Mouse (Mus musculus) heart, embryonic 10.5 days (tissue): ENCODE results near the gene Calml3. TPM values are rescaled to one million over a fixed set of nuclear protein-coding genes. Genes with fewer than 3 reads are reported as not detected.

Experiments used
- DNase-seq: peaks from one replicate; pipeline ENCODE4 v3.0.0-alpha.2; 2017; ENCODE audit warnings: low spot score
- H3K27ac ChIP-seq: fragments of 300-500 bp; sonication (generic); 2 replicates; pipeline ENCODE4 v1.5.1; 2016; ENCODE audit warnings: mild to moderate bottlenecking
- H3K27me3 ChIP-seq: fragments of 300-500 bp; sonication (generic); 2 replicates; pipeline ENCODE4 v1.6.1; 2016; ENCODE audit warnings: mild to moderate bottlenecking; ENCODE audit not compliant: poor library complexity, insufficient read depth, severe bottlenecking
- H3K36me3 ChIP-seq: fragments of 300-500 bp; sonication (generic); 2 replicates; pipeline ENCODE4 v1.6.1; 2016; ENCODE audit warnings: mild to moderate bottlenecking, moderate library complexity
- H3K4me1 ChIP-seq: fragments of 300-500 bp; sonication (generic); 2 replicates; pipeline ENCODE4 v1.6.1; 2016; ENCODE audit warnings: mild to moderate bottlenecking
- H3K4me3 ChIP-seq: fragments of 300-500 bp; sonication (generic); 2 replicates; pipeline ENCODE4 v1.5.1; 2016; ENCODE audit warnings: mild to moderate bottlenecking, moderate library complexity
- H3K9me3 ChIP-seq: fragments of 300-500 bp; sonication (generic); 2 replicates; pipeline ENCODE4 v1.6.1; 2016; ENCODE audit warnings: mild to moderate bottlenecking, moderate library complexity
- WGBS: fragments of 180-500 bp; shearing (Covaris S2); methylation state at CpG from one replicate; pipeline ENCODE4 v1.1.7; 2016; 5-methylcytosine and 5-hydroxymethylcytosine counted together
- polyA plus RNA-seq: library from polyadenylated mRNA; unstranded; fragments of >200 nt; fragmentation: Nextera tagmentation; extraction: Ambion mirVana; gene quantifications from 2 replicates; pipeline ENCODE4 v1.2.1, GENCODE M21; 2016

Gene Calml3
- polyA plus RNA-seq, 1 experiment from 2014 or later, result not detected

DNA sequence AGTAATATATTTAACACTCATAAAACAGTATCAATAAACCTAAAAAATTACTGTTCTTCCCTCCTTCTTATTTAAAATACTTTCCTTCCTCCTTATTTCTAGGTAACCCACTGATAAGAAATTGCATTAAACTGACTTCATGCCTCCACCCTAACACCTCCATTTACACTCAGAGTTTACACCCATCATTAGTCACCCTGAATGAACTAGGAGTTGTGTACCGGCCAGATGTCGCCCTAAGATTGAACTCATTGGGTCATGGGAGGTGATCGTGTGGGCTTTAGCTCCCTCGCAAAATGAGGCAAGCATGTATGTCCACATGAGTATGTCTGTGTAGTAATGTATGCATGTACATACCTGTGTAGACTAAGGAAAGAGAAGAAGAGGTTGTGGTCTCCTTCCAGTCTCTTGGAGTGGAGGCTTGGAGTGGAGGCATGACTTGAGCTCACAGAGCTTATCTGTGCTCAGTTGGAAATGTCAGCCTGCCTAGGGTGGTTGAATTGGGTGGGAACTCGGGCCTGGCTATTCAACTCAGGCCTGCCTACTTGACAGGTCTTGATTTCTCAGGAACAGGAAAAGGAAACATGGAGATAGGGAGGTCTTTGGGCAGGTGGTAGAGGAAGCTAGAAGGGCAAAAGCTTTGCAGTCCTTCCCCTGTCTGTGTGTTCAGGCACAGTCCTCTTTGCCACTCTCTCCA lies 26.8 kb downstream of the Calml3 start:
- DNase-seq, result no peak
- Histone ChIP-seq H3K36me3 (no peaks in the 10 kb centered on the region), H3K27me3 (no peaks in the 10 kb centered on the region), H3K9me3 (no peaks in the 10 kb centered on the region), H3K4me3 (no peak overlapping the region), H3K27ac (no peak overlapping the region), H3K4me1 (no peaks in the 10 kb centered on the region)
- WGBS, result 76% methylated on average over 5 of the region's 5 CpGs

DNA sequence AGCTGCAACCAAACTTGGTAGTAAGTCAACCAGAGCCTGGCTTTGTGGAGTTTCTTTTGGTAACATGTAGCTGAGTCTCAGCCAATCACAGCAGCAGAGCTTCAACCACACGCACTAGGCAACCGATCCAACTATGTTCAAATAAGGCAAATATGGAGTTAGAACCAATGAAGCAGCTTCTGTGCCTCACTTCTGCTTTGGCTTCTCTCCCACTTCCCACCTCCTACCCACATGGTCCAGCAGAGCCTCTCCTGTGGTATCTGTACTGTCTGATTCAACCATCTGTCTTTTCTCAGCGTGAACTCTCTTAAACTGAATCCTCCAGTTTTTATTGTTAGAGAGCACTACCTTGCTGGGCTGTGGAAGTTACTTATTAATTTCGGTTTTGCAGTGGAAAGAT lies 27.7 kb downstream of the Calml3 start:
- WGBS, result 85% methylated on average over 4 of the region's 4 CpGs

DNA sequence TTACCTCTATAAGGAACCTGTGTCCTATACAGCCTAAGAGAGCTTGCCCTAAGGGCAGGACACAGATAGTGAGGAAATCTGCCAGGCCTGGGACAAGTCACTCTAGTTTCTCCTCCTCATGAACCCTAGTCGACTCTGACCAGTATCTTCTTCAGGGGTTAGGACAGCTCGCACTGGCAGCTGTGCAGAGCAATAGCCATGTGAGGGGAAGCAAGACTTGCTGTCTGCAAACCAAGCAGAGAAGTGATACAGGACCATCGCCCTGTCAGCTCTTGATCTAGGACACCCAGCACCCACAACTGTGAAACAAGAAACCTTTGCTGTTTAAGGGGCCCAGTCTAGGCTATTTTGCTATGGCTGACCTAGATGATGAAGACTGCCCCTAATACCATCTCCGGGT lies 29.1 kb downstream of the Calml3 start:
- Histone ChIP-seq H3K9me3 (no peaks in the 10 kb centered on the region), H3K27ac (no peak overlapping the region), H3K36me3 (no peaks in the 10 kb centered on the region), H3K4me1 (no peaks in the 10 kb centered on the region), H3K27me3 (no peaks in the 10 kb centered on the region), H3K4me3 (no peak overlapping the region)
- WGBS, result 70% methylated on average over 4 of the region's 4 CpGs
- DNase-seq, result no peak

More for the DNA sequence above, 27.7 kb downstream of the Calml3 start:
- H3K4me3 ChIP-seq, result no peak overlapping the region
- DNase-seq, result no peak
- no peaks in the 10 kb centered on the region for H3K27me3 ChIP-seq
- no peaks in the 10 kb centered on the region for H3K36me3 ChIP-seq
- H3K4me1 ChIP-seq, result no peaks in the 10 kb centered on the region
- no peak overlapping the region for H3K27ac ChIP-seq
- no peaks in the 10 kb centered on the region for H3K9me3 ChIP-seq

DNA sequence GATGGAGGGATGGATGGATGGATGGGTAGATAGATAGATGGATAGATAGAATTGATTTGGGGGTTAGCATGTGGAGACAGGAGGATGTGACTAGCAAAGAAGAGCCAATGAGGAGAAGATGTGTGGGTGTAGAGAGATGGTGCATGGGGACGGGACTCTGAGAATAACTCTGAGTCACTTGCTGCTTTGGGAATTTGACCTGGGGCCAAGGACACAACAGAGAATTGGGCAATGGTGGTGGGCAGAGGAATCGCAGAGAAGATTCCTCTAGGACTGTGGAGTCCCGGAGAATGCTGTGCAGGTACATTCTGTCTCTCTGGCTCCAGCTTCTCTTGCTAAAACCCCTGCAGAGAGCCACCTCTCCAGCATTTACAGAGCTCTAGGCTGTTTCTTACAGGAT lies 29.8 kb downstream of the Calml3 start:
- no peaks in the 10 kb centered on the region for H3K4me1 ChIP-seq
- H3K36me3 ChIP-seq, result no peaks in the 10 kb centered on the region
- DNase-seq, result no peak
- no peaks in the 10 kb centered on the region for H3K27me3 ChIP-seq
- no peak overlapping the region for H3K27ac ChIP-seq
- no peaks in the 10 kb centered on the region for H3K9me3 ChIP-seq
- no peak overlapping the region for H3K4me3 ChIP-seq
- 63% methylated on average over 3 of the region's 3 CpGs for WGBS

DNA sequence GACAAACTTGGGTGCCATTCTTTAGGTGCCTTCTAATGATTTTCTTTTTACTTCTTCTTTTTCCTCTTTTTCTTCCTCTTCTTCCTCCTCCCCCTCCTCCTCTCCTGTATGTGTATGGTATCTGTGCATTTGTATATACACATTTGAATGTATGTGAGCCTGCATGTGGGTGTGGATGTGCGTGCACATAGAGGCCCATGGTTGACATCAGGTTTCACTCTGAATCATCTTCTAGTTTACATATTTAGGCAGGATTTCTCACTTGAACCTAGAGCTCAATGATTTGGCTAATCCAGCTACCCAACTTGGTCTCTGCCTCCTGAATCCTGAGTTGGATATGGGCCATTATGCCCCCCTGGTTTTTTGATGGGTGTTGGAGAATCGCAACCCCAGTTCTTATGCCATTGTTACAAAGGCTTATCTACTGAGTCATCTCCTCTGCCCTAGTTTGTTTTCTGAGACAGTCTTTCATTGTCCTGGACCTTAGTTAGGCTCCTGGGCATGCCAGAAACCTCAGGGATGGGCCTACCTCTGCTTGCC lies 30.9 kb downstream of the Calml3 start:
- WGBS, result 84% methylated on average over 2 of the region's 2 CpGs

DNA sequence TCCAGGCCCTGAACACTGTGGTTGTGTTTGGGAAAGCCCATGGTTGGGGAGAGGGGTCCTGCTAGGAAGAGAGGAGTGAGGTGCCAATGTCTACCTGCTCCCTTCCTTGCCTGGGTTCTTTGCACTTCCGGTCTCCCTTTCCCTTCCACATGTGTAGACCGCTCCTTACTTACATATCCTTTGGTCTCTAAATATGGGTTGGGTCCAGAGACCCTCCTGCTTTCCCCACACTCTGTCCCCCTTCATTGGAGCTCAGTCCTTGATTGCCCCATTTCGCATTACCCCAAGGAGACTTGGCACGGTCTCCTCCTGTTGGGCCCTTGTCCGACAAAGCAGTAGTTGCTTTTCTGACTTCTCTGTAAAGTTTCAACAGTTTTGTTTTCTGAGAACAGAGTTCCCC lies 32.9 kb downstream of the Calml3 start:
- no peaks in the 10 kb centered on the region for H3K27me3 ChIP-seq
- 88% methylated on average over 5 of the region's 5 CpGs for WGBS
- no peak overlapping the region for H3K4me3 ChIP-seq

More for the DNA sequence above, 30.9 kb downstream of the Calml3 start:
- Histone ChIP-seq H3K4me3 (no peak overlapping the region), H3K27me3 (no peaks in the 10 kb centered on the region), H3K9me3 (no peaks in the 10 kb centered on the region), H3K36me3 (no peaks in the 10 kb centered on the region), H3K27ac (no peak overlapping the region), H3K4me1 (no peaks in the 10 kb centered on the region)
- DNase-seq, result no peak

DNA sequence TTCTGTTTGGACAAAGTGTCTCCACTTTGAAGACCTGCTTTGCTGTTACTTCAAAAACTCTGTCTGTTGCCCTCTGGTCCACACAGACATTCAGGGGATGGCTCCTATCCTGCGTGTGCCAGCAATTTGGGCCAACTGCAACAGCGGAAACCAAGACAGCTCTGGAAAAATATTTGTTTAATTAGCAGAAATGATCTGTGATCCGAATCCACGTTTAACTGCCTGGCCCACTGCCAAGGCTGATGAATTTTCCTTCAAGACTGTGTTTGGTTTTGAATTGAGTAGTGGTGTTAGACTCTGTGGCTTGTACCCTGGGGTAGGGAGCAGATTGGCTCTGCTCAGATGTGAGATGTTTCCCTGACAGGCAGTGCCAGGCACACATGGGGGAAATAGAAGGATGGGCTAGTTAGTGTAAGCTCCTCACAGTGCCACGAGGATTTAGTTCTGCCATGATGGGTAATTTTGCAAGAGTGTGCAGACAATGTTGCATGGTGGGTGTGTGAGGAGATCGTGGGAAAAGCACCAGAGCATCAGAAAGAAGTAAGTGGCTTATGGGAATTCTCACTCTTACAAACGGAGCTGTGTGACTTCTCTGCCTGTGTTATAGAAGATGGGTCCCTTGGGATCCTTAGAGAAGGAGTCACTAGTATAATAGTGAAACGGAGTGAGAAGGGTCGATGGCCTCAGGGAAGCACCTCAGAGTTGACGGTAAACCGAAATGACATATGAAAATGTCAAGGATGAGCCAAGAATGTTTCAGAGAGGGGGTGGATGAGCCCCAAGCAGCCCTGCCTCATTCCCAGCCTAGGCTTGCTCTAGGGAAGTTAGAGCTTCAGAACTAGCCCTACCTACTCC lies 33.7 kb downstream of the Calml3 start:
- H3K4me1 ChIP-seq, result no peaks in the 10 kb centered on the region
- no peaks in the 10 kb centered on the region for H3K27me3 ChIP-seq
- DNase-seq, result no peak
- H3K36me3 ChIP-seq, result no peaks in the 10 kb centered on the region
- H3K27ac ChIP-seq, result no peak overlapping the region
- WGBS, result 72% methylated on average over 11 of the region's 11 CpGs
- no peaks in the 10 kb centered on the region for H3K9me3 ChIP-seq
- no peak overlapping the region for H3K4me3 ChIP-seq

More for the DNA sequence above, 32.9 kb downstream of the Calml3 start:
- Histone ChIP-seq H3K27ac (no peak overlapping the region), H3K4me1 (no peaks in the 10 kb centered on the region), H3K9me3 (no peaks in the 10 kb centered on the region), H3K36me3 (no peaks in the 10 kb centered on the region)
- no peak for DNase-seq

DNA sequence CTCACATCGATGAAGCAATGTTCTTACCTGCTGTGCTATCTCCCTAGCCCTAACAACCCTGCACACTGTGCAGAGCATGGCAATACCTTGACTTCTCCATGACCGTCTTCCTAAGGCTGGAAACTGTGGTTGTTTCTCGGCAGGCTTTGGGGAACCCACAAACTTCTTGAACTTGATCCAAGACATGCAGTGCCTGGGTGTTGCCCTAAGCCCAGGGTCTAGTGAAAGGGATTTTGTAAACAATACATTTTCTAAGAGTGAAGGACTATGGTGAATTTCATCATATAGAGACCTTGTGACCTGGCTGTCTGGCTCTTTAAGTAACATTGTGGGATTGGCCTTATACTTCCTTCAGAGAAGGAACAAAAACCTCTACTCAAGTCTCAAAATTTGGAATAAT lies 34.6 kb downstream of the Calml3 start:
- Histone ChIP-seq H3K27me3 (no peaks in the 10 kb centered on the region), H3K36me3 (no peaks in the 10 kb centered on the region), H3K4me3 (no peak overlapping the region), H3K27ac (no peak overlapping the region), H3K9me3 (no peaks in the 10 kb centered on the region), H3K4me1 (no peaks in the 10 kb centered on the region)
- no peak for DNase-seq
- 85% methylated on average over 3 of the region's 3 CpGs for WGBS

DNA sequence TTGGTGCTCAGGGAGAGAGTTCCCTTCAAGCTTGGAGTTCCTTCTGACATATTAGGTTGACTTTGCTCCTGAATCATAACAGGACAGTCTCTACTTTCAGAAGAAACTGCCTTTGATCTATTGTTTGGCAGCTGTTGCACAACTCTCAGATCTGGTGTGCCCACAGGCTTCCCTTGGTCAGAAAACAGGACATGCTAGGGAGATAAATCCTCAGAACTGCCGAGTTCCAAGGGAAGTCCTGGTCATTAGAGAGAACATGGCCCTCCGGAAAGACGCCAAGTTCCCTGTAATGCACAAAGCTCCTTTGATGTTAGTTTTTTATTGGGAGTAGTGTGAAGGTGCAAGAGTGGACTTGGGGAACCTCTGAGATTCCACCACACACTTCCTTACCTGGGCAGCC lies 35.5 kb downstream of the Calml3 start:
- H3K4me3 ChIP-seq, result no peak overlapping the region
- no peaks in the 10 kb centered on the region for H3K27me3 ChIP-seq
- H3K9me3 ChIP-seq, result no peaks in the 10 kb centered on the region
- no peak for DNase-seq
- WGBS, result 52% methylated on average over 3 of the region's 3 CpGs
- no peak overlapping the region for H3K27ac ChIP-seq
- no peaks in the 10 kb centered on the region for H3K36me3 ChIP-seq
- H3K4me1 ChIP-seq, result no peaks in the 10 kb centered on the region

DNA sequence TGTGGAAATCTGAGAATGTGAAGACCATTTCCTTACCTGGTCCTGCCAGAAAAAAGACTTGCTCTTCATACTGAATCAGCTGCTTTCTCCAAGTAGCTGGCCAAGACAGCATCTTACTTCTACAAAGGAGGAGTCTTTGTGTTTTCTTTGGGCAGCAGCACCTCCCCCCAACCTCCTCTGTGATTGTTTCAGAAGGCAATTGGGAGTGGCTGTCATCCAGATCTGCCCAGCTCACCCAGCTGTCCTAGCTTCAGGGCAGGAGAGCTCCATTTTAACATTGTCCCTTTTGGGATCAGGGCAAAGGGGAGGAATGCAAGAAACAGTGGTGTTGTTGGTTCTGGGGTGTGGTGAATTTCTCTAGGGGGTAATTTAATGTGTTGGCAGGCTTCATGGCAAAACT lies 37.0 kb downstream of the Calml3 start:
- Histone ChIP-seq H3K27ac (no peak overlapping the region), H3K36me3 (no peaks in the 10 kb centered on the region), H3K27me3 (no peaks in the 10 kb centered on the region), H3K4me1 (no peaks in the 10 kb centered on the region), H3K9me3 (no peaks in the 10 kb centered on the region), H3K4me3 (no peak overlapping the region)
- DNase-seq, result no peak

DNA sequence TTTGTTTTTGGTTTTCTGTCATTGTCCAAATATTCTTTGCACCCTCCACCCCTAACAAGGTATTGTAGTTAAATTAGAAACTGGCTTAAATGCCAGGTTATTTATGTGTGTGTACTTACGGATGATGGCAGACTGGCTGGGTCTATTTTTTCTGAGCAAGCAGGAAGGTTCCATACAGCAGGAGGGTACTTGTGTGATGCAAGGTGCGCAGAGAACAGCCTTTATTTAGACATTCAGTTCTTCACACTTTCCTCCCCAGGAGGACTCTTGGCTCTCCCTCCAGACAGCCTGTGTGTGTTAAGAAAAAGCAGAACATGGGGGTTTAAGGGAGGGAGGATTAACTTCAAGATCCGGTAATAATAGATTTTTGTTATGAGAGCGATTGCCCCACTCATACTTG lies 38.3 kb downstream of the Calml3 start:
- H3K36me3 ChIP-seq, result no peaks in the 10 kb centered on the region
- no peak overlapping the region for H3K27ac ChIP-seq
- H3K9me3 ChIP-seq, result no peaks in the 10 kb centered on the region
- no peak for DNase-seq
- no peaks in the 10 kb centered on the region for H3K4me1 ChIP-seq
- WGBS, result 77% methylated on average over 4 of the region's 4 CpGs
- no peak overlapping the region for H3K4me3 ChIP-seq
- H3K27me3 ChIP-seq, result no peaks in the 10 kb centered on the region

DNA sequence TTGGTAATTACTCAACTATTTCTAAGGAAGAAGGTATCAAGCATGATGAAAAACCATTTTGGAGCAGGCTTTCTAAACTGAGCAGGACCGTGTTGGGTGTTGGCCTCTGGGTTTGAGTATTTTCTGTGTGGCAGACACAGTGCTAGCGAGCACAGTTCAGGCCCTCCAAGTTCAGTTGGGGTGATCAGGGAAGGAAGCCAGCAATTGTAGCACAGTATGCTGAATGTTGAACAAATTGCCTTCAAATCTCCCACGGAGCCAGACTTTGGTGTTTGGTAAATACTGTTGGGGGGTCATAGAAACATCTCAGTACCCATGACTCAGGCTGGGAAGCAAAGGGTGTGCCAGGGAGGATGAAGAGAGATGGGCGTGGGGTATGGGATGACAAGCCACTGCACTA lies 43.0 kb downstream of the Calml3 start:
- no peak for DNase-seq
- WGBS, result 79% methylated on average over 4 of the region's 4 CpGs

DNA sequence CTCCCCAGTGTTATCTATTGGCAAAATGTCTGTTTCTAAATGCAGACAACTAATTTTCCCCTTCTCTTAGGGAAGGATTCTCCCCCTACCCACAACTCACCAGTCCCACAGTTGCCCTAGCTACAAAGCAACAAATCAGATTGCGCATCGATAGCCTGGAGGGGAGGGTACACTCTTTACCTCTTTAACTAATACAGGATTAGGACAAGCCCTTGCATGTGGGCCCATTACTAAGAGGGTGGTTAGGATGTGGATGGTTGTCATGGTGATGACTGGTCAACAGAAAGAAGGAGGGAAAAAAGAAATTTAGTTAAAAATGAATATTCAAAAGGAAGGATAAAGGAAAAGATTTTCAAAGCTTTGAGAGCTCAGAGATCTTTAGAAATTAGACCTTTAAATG lies 45.8 kb downstream of the Calml3 start:
- no peak overlapping the region for H3K4me3 ChIP-seq
- no peaks in the 10 kb centered on the region for H3K27me3 ChIP-seq
- H3K4me1 ChIP-seq, result no peaks in the 10 kb centered on the region
- no peak for DNase-seq
- H3K27ac ChIP-seq, result no peak overlapping the region
- 85% methylated on average over 2 of the region's 2 CpGs for WGBS
- no peaks in the 10 kb centered on the region for H3K36me3 ChIP-seq
- no peaks in the 10 kb centered on the region for H3K9me3 ChIP-seq

More for the DNA sequence above, 43.0 kb downstream of the Calml3 start:
- Histone ChIP-seq H3K27ac (no peak overlapping the region), H3K9me3 (no peaks in the 10 kb centered on the region), H3K4me1 (no peaks in the 10 kb centered on the region), H3K27me3 (no peaks in the 10 kb centered on the region), H3K36me3 (no peaks in the 10 kb centered on the region), H3K4me3 (no peak overlapping the region)
